Comparison of ENCODE assay signal across 15 mouse cellular contexts in the genomic region with DNA sequence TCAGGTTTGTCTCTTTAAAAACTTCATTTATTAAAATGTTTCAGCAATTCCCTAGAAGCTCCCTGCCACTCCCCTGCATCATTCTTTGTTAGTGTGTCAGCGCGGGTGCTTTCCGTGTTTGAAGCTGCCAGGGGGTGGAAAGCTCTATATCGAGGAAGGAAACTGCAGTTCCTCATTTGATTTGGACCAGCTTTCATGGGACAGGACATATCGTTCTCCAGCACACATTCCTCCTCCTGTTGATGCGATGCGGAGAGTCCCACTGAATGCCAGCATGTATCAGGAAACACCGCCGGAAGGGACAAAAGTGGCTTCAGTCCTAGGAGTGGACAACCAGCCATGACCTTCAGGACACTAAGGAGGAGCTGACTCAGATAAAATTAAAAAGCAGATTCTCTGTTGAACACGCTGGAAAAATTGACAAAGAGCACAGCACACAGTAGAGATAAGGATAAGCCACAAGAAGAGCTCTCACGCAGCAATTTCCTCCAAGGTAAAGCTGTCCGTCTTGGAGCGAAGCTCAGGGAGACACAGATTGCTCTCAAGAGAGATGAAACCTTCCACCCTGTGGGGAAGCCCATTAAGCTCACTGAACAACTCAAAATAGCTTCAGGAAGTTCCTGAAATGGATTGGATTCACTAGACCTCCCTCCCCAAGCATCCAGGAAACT. TPM values are rescaled to one million over a fixed set of nuclear protein-coding genes. Genes with fewer than 3 reads are reported as not detected.
DNase-seq lines count a peak whose midpoint lies in the region; ATAC-seq lines count a peak whose summit lies in the region.
"Had no signal": no experiment of that assay in that cellular context is flagged by ENCODE, and none has a peak within 500 bp of the region (broad histone marks: within the 10 kb centered on the region; RNA-seq: fewer than 3 reads in every experiment).

No protein-coding gene starts in this region.

- peaks cover 15% of the 10 kb centered on the region; the same call in 1 of the 2 replicates for H3K4me1 ChIP-seq in heart, embryonic 13.5 days
- peaks cover 40% of the 10 kb centered on the region for H3K4me1 ChIP-seq in megakaryocyte, embryonic 14.5 days
- H3K4me1 ChIP-seq: embryonic facial prominence, embryonic 15.5 days; hindbrain, embryonic 15.5 days; midbrain, embryonic 12.5 days had no signal

- H3K27me3 ChIP-seq in heart, embryonic 13.5 days (replicated peaks) = no peaks in the 10 kb centered on the region
- peaks cover 9% of the 10 kb centered on the region for H3K27me3 ChIP-seq in megakaryocyte, embryonic 14.5 days (replicated peaks)
- H3K27me3 ChIP-seq: embryonic facial prominence, embryonic 15.5 days; hindbrain, embryonic 15.5 days; kidney, embryonic 15.5 days; midbrain, embryonic 12.5 days had no signal

- peak; percentile 63 to 82 for DNase-seq in adrenal gland, adult (ENCODE audit: inconsistent age in 2 of 2, low spot score in 1 of 2)
- DNase-seq in adrenal gland, adult 18-20 months (ENCODE audit: low spot score in 2 of 2) = no peak
- peak; percentile 41 for DNase-seq in NIH3T3 (ENCODE audit: low read depth)
- DNase-seq in right cerebral cortex, postnatal 14 days = no peak
- DNase-seq in frontal cortex, adult 2 months (ENCODE audit: extremely low spot score in 1 of 2, low spot score in 1 of 2) = no peak
- DNase-seq: gastrocnemius, postnatal 10 days; lung, embryonic 14.5 days had no signal

- H3K36me3 ChIP-seq in heart, embryonic 13.5 days = no peaks in the 10 kb centered on the region
- H3K36me3 ChIP-seq in megakaryocyte, embryonic 14.5 days (replicated peaks; ENCODE audit: low read length) = no peaks in the 10 kb centered on the region
- H3K36me3 ChIP-seq: embryonic facial prominence, embryonic 15.5 days; hindbrain, embryonic 15.5 days; kidney, embryonic 15.5 days; midbrain, embryonic 12.5 days had no signal

- 44% methylated on average over 13 of the region's 13 CpGs for WGBS in heart, embryonic 13.5 days

- no peak overlapping the region for H3K9ac ChIP-seq in heart, embryonic 13.5 days
- H3K9ac ChIP-seq: embryonic facial prominence, embryonic 15.5 days; hindbrain, embryonic 15.5 days; kidney, embryonic 15.5 days; lung, embryonic 14.5 days; midbrain, embryonic 12.5 days had no signal

- H3K27ac ChIP-seq in heart, embryonic 13.5 days (replicated peaks) = peak overlapping the region; percentile 52
- H3K27ac ChIP-seq: embryonic facial prominence, embryonic 15.5 days; hindbrain, embryonic 15.5 days; kidney, embryonic 15.5 days; midbrain, embryonic 12.5 days had no signal

- peak overlapping the region; percentile 22; the same call in 1 of the 2 replicates for H3K4me2 ChIP-seq in heart, embryonic 13.5 days
- H3K4me2 ChIP-seq: embryonic facial prominence, embryonic 15.5 days; hindbrain, embryonic 15.5 days; kidney, embryonic 15.5 days; lung, embryonic 14.5 days; midbrain, embryonic 12.5 days had no signal

- no peak for ATAC-seq in heart, embryonic 13.5 days (ENCODE audit: extremely low read depth, insufficient number of reproducible peaks, low FRiP score, low TSS enrichment)
- ATAC-seq in activated CD4-positive, CD25-positive, alpha-beta regulatory T cell, adult 4 months = no peak
- ATAC-seq: forebrain, embryonic 14.5 days had no signal

- no peaks in the 10 kb centered on the region; the same call in 1 of the 2 replicates for H3K9me3 ChIP-seq in heart, embryonic 13.5 days
- peaks cover 20% of the 10 kb centered on the region for H3K9me3 ChIP-seq in megakaryocyte, embryonic 14.5 days
- H3K9me3 ChIP-seq: embryonic facial prominence, embryonic 15.5 days; hindbrain, embryonic 15.5 days; midbrain, embryonic 12.5 days had no signal

- H3K4me3 ChIP-seq in heart, embryonic 13.5 days = no peak overlapping the region
- H3K4me3 ChIP-seq in megakaryocyte, embryonic 14.5 days (replicated peaks) = peak overlapping the region; percentile 67
- H3K4me3 ChIP-seq: embryonic facial prominence, embryonic 15.5 days; hindbrain, embryonic 15.5 days; kidney, embryonic 15.5 days; midbrain, embryonic 12.5 days had no signal

RNA-seq across cellular contexts. Expression of gene 1700017B05Rik, which starts 55.3 kb away (rescaled TPM):
- total RNA-seq in adrenal gland, adult 18-20 months (2021) = 10 to 100 TPM; 45.7 to 53.6 TPM
- polyA plus RNA-seq in heart, embryonic 13.5 days (2015; fragmentation: Nextera tagmentation; extraction: Ambion mirVana) = 11.9 and 16.9 TPM in 2 replicates
- polyA plus RNA-seq in megakaryocyte, embryonic 14.5 days (2012; ENCODE audit: insufficient read depth, low replicate concordance) = 78.6 and 106 TPM in 2 replicates
- 10 to 100 TPM; 14.7 to 22.8 TPM for polyA plus RNA-seq in activated CD4-positive, CD25-positive, alpha-beta regulatory T cell, adult 4 months (2017; shearing (Covaris generic))
- 4.6 and 5.4 TPM in 2 replicates for polyA plus RNA-seq in frontal cortex, adult 2 months (2012; rRNA removed)

Comparison
In these comparisons a context has a peak if more than half of its experiments do, and no peak if none do; other contexts are left out.
1. DNase-seq: peak in adrenal gland, adult (2 of 2) and NIH3T3 (single experiment); none in adrenal gland, adult 18-20 months (0 of 2), right cerebral cortex, postnatal 14 days (single experiment) and frontal cortex, adult 2 months (0 of 2).